Mouse (Mus musculus) thymus, postnatal 25 days (tissue): ENCODE measurements around the gene Vmn2r99.

Experiments
- DNase-seq: peaks from one replicate; pipeline ENCODE4 v3.0.0; 2022

Gene Vmn2r99

GRCm38 (mm10) chr17:19361649-19362048 lies at the start of gene Vmn2r99:
Vmn2r99 (plus strand) TSS chr17:19361949.
- DNase-seq, result no peak

GRCm38 (mm10) chr17:19437623-19438022 lies 75.9 kb downstream of the Vmn2r99 start:
- no peak for DNase-seq

GRCm38 (mm10) chr17:19444932-19445331 lies 83.2 kb downstream of the Vmn2r99 start:
- no peak for DNase-seq
